Mouse (Mus musculus): ENCODE measurements at regions not wholly inside any gene's neighbourhood (a gene's known extent, or its start where the extent isn't known, plus 50 kb on each side); places are given as distances from the start of the nearest gene placed in this dataset.

- ATAC-seq (replicated peaks; ENCODE audit: insufficient number of reproducible peaks, low FRiP score, low TSS enrichment, poor library complexity, severe bottlenecking): no peak
These were observed 186.8 kb downstream of the Foxo1 start for GRCm38 (mm10) chr3:52454955-52455354.

- no peak for ATAC-seq (replicated peaks; ENCODE audit: insufficient number of reproducible peaks, low FRiP score, low TSS enrichment, poor library complexity, severe bottlenecking)
These were observed 184.9 kb downstream of the Foxo1 start for GRCm38 (mm10) chr3:52453041-52453440.

- no peak for ATAC-seq (replicated peaks; ENCODE audit: insufficient number of reproducible peaks, low FRiP score, low TSS enrichment, poor library complexity, severe bottlenecking)
These were observed 184.2 kb downstream of the Foxo1 start for GRCm38 (mm10) chr3:52452345-52452744.

- no peak for ATAC-seq (replicated peaks; ENCODE audit: insufficient number of reproducible peaks, low FRiP score, low TSS enrichment, poor library complexity, severe bottlenecking)
These were observed 178.9 kb downstream of the Foxo1 start for GRCm38 (mm10) chr3:52446991-52447390.

GRCm38 (mm10) chr3:52446500-52446899, 178.4 kb downstream of the Foxo1 start:
- no peak for ATAC-seq (replicated peaks; ENCODE audit: insufficient number of reproducible peaks, low FRiP score, low TSS enrichment, poor library complexity, severe bottlenecking)

- no peak; the same call in 1 of the 2 replicates for ATAC-seq (replicated peaks; ENCODE audit: insufficient number of reproducible peaks, low FRiP score, low TSS enrichment, poor library complexity, severe bottlenecking)
These were observed 176.4 kb downstream of the Foxo1 start for GRCm38 (mm10) chr3:52444420-52445119.

- peak; percentile 86 for ATAC-seq (replicated peaks; ENCODE audit: insufficient number of reproducible peaks, low FRiP score, low TSS enrichment, poor library complexity, severe bottlenecking)
These were observed 175.7 kb downstream of the Foxo1 start for GRCm38 (mm10) chr3:52443856-52444255.

- no peak for ATAC-seq (replicated peaks; ENCODE audit: insufficient number of reproducible peaks, low FRiP score, low TSS enrichment, poor library complexity, severe bottlenecking)
These were observed 161.0 kb downstream of the Foxo1 start for GRCm38 (mm10) chr3:52429014-52429589.

- no peak for ATAC-seq (replicated peaks; ENCODE audit: insufficient number of reproducible peaks, low FRiP score, low TSS enrichment, poor library complexity, severe bottlenecking)
These were observed 154.7 kb downstream of the Foxo1 start for GRCm38 (mm10) chr3:52422826-52423225.

- no peak for ATAC-seq (replicated peaks; ENCODE audit: insufficient number of reproducible peaks, low FRiP score, low TSS enrichment, poor library complexity, severe bottlenecking)
These were observed 148.1 kb downstream of the Foxo1 start for GRCm38 (mm10) chr3:52416261-52416660.

GRCm38 (mm10) chr3:52415361-52415760, 147.2 kb downstream of the Foxo1 start:
- no peak for ATAC-seq (replicated peaks; ENCODE audit: insufficient number of reproducible peaks, low FRiP score, low TSS enrichment, poor library complexity, severe bottlenecking)

- ATAC-seq (replicated peaks; ENCODE audit: insufficient number of reproducible peaks, low FRiP score, low TSS enrichment, poor library complexity, severe bottlenecking): no peak
These were observed 145.9 kb downstream of the Foxo1 start for GRCm38 (mm10) chr3:52414017-52414416.

- ATAC-seq (replicated peaks; ENCODE audit: insufficient number of reproducible peaks, low FRiP score, low TSS enrichment, poor library complexity, severe bottlenecking): no peak
These were observed 145.1 kb downstream of the Foxo1 start for GRCm38 (mm10) chr3:52413187-52413746.

- ATAC-seq (replicated peaks; ENCODE audit: insufficient number of reproducible peaks, low FRiP score, low TSS enrichment, poor library complexity, severe bottlenecking): no peak
These were observed 143.2 kb downstream of the Foxo1 start for GRCm38 (mm10) chr3:52411356-52411755.

GRCm38 (mm10) chr3:52409465-52409864, 141.3 kb downstream of the Foxo1 start:
- ATAC-seq (replicated peaks; ENCODE audit: insufficient number of reproducible peaks, low FRiP score, low TSS enrichment, poor library complexity, severe bottlenecking): no peak

GRCm38 (mm10) chr3:52406778-52407318, 138.7 kb downstream of the Foxo1 start:
- ATAC-seq (replicated peaks; ENCODE audit: insufficient number of reproducible peaks, low FRiP score, low TSS enrichment, poor library complexity, severe bottlenecking): no peak

- no peak for ATAC-seq (replicated peaks; ENCODE audit: insufficient number of reproducible peaks, low FRiP score, low TSS enrichment, poor library complexity, severe bottlenecking)
These were observed 136.5 kb downstream of the Foxo1 start for GRCm38 (mm10) chr3:52404636-52405035.

GRCm38 (mm10) chr3:52403032-52403431, 134.9 kb downstream of the Foxo1 start:
- no peak for ATAC-seq (replicated peaks; ENCODE audit: insufficient number of reproducible peaks, low FRiP score, low TSS enrichment, poor library complexity, severe bottlenecking)
